Mouse (Mus musculus) liver, adult 2 months (tissue): ENCODE measurements around the gene Usp44.

Source experiments
- CTCF ChIP-seq: fragments of 200-500 bp; IDR thresholded peaks from 2 replicates; pipeline ENCODE4 v1.5.1; 2011; ENCODE audit warnings: low read depth, low read length, control low read depth
- POLR2A ChIP-seq: fragments of 200-500 bp; IDR thresholded peaks from 2 replicates; pipeline ENCODE4 v1.6.1; 2011; ENCODE audit warnings: low read length, control low read depth; ENCODE audit not compliant: insufficient read depth; ENCODE audit errors: extremely low read depth

DNA sequence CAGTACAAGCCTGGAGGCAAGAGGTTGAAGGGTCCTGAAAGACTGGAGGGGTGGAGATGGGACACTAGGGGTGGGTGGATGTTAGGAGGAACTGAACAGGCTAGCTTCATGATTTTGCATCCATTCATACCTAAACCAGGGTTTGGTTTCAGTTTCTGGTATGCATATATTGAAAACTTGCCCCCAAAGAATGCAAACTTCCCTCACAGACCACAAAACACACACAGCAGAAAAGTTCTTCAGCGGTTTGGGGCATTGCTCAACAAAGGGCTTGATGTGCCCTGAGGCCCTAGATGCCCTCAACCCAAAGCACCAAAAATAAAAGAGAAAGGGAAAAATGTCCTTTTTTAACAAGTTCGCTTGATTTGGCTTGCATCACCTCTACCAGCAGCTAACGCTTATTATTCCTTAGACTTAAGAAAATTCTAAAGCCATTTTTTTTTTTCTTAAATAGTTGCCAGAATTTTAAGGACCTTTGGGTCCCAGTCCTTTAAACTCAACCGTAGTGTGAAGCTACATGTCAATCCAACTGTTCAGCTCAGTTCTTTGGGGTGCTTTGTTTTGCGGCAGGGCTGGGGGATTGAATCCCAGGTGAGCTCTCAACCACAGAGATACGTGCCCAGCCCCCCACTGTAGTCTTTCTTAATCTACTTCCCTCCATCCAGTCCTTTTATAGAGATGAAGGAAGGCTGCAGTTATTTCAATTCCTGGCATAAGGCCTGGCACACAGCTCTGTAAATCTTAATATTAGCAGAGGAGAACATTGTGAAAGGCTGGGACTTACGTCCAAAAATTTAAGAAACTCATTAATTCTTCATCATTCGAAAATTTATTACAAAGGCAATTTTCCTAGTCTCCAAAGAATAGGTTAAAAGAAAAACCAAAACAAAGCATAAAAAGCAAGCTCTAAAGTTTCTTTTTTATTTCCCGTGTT lies 1.2 kb upstream of the Usp44 start:
- TF ChIP-seq CTCF (no peak), POLR2A (no peak)
